Mouse (Mus musculus) gonadal fat pad, adult 2 months (tissue): ENCODE data around the gene Ntm. TPM values are rescaled to one million over a fixed set of nuclear protein-coding genes. Genes with fewer than 3 reads are reported as not detected.

Experiments
- DNase-seq: peaks from one replicate; pipeline ENCODE4 v3.0.0-alpha.2; 2012; ENCODE audit warnings: low read depth
- polyA plus RNA-seq: library from polyadenylated mRNA; depleted of rRNA; stranded (reverse); fragments of >200 nt; gene quantifications from 2 replicates; pipeline ENCODE4 v1.2.3, GENCODE M21; 2012

The Ntm gene
- polyA plus RNA-seq, 1 experiment = 0.53 TPM

DNA sequence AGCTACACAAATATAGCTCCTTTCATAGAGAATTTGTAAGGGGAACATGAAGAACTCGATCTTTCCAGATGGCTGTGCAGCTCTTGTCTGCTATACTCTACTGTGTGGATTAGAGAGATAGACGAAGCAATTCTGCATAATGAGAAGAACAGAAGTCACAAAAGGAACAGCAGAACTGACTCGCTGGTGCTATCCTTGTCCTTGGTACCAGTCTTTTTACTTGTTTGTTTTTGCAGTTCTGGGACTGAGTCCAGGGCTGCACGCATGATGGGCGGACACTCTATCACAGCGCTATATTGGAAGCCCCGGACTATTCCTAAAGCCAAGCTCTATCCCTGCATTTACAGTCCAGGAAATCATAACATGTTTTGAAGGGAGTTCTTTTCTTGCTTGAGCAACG is 637.8 kb downstream of the Ntm start:
- DNase-seq = no peak

- DNase-seq = no peak
These were observed 643.7 kb downstream of the Ntm start for GRCm38 (mm10) chr9:29319197-29319596.

GRCm38 (mm10) chr9:29318676-29319162 is 644.2 kb downstream of the Ntm start:
- no peak for DNase-seq

DNA sequence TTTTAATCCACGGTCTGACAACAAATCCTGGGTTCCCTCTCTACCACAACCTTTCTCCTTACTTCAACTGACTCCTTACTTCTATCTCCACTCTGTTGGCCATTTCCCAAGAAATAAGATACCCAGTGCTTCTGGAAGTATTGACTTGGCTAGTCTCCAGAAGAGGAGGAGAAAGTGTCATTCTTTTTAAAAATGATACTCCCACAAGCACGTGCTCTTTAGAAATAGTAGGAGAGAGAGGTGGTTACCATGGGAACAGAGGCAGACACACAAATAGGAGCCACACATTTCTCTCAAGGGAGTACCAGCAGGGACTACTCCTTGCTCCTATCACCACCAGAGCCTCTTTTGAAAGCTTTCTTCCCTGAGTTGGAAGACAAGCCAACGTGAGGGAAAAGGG is 645.3 kb downstream of the Ntm start:
- no peak for DNase-seq

DNA sequence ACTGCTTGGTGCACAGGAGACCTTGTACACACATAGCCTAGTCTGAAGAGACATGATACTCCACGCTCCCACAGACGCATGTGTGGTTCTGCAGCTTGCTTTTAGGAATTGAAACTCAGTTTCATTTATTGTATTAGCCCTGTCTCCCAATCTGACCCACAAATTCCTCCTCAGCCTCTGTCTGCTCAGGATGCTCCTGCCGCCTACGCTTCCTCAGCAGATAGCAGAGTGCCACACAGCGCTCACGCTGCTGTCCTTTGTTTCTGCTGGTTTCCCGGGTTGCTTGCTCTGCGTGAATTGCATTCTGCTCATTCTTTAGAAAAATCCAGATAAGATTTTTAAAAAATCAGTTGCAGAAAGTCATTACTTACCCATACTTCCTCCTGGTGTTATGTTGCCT is 647.1 kb downstream of the Ntm start:
- no peak for DNase-seq

DNA sequence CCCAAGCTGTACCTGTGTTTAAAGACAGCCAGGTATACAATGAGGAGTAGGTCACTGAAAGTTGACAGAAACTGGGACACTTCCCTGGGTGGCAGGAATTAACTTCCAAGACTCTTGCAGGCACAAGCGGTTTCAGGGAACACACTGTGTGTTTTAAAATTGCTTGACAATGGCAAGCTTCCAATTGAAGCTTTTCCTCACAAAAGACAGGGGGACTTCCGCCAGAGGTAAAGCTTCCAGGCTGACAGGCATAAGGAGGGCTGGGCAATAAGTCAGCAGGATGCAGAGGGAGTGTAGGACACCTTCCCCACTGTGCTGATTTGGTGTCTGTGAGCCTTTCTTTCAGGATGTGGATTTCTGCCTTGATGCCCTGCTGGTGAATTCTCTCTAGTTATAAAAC is 656.0 kb downstream of the Ntm start:
- DNase-seq = no peak

GRCm38 (mm10) chr9:29298340-29298739 is 664.6 kb downstream of the Ntm start:
- no peak for DNase-seq

DNA sequence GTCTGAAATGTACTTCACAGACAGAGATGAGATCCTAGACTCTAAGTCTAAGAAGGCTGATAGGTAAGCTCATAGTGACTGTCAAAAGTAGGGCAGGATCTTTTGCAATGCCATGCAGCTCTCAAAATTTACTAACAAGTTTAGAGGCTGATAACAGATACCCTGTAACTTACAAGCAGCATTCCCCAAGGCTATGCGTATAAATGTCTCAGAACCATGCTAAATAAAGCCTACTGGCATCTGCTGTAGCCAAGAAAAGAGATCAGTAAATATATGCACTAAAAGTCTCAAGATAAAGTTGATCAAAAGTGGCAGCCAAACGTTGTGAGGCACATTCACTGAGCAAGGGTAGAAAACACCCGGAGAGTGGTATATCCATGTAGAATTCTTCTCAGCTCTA is 666.2 kb downstream of the Ntm start:
- no peak for DNase-seq

- DNase-seq = no peak
These were observed 674.8 kb downstream of the Ntm start for GRCm38 (mm10) chr9:29288003-29288704.

DNA sequence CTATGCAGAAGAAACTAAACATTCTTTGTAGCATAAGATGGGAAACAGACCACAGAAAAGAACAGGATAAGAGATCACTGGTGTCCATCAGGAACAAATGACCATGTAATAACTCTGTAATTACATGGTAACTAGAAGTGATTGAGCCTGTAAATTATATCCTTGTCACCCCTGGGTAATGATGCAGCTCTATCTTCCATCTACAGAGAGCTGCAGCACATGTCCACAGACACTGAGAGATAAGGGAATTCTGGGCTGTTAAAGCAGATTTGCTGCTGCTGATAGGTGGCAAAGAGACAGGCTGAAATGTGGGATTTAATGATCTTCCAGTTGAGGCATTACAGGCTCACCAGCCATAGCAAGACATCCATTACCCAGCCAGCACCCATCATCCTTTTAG is 677.8 kb downstream of the Ntm start:
- no peak for DNase-seq

- DNase-seq = no peak
These were observed 690.1 kb downstream of the Ntm start for GRCm38 (mm10) chr9:29272861-29273260.

- DNase-seq = no peak
These were observed 693.0 kb downstream of the Ntm start for GRCm38 (mm10) chr9:29269988-29270387.

- no peak for DNase-seq
These were observed 693.7 kb downstream of the Ntm start for GRCm38 (mm10) chr9:29269277-29269646.

DNA sequence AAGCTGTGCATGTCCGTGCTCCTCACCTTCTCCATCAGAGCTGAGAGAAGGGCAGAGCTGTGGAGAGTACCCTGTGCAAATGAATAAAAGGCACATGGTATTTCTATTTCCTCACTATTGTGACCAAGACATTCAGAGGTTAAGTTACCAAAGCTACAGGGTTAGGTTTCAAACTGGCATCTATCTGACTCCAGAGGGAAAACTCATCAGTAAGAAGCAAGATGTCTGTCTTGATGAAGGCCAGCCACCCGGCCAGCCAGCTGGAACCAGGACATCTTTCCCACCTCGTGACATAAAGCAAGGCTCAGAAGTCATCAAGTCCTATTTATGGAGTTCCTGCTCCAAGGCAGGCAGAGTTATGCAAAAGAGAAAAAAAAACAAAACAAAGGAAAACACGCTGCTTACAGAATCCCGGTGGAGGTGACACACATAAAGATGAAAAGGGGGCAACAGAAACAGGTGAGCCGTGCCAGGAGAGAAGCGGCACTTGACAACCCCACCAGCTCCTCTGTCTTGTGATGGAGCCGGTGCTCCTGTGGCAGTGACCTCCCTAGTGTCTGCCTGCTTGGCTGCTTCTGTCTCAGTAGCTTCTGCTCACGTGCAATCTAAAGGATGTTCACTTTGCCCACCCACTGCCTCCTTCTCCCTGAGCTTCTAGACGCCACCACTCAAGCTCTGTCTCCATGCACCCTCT is 694.2 kb downstream of the Ntm start:
- no peak for DNase-seq

DNA sequence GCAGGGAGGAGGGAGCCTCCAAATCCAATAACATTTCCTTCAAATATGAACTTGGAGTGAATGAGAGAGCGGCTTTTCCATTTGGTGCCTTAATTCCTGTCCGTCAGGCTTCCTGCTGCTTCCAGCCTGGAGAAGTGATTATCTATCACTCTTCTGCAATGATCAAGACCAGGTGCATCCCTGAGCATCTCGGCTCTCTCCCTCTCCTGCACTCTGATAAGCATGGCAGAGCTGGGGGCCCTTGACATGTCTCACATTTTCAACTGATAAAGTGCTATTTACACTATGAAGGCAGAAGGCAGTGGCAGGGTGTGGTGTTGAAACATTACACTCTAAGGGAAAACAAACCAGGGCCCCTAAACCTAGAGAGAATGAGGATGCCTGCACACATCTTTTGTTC is 695.3 kb downstream of the Ntm start:
- no peak for DNase-seq

DNA sequence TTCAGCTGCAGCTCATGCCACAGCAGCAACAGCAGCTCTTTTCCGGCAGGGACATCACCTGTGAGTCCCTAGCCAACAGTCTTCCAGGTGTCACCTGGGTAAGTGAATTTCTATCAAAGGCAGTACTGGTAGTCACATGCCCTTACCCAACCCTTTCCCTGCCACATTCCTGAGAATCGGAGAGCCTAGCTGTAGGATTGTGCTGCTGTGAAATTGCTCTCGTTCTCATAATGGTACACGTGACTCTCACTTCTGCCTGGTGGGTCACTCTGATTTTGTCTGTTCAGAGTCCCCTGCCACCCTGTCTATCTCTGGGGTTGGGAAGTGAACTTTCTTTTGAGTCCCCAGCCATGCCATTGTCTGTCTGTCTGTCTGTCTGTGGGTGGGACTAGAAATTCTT is 697.8 kb downstream of the Ntm start:
- no peak for DNase-seq

GRCm38 (mm10) chr9:29262836-29263235 is 700.1 kb downstream of the Ntm start:
- DNase-seq = no peak

- peak; percentile 19 for DNase-seq
These were observed 710.1 kb downstream of the Ntm start for GRCm38 (mm10) chr9:29252866-29253265.

- DNase-seq = no peak
These were observed 712.1 kb downstream of the Ntm start for GRCm38 (mm10) chr9:29250813-29251212.

DNA sequence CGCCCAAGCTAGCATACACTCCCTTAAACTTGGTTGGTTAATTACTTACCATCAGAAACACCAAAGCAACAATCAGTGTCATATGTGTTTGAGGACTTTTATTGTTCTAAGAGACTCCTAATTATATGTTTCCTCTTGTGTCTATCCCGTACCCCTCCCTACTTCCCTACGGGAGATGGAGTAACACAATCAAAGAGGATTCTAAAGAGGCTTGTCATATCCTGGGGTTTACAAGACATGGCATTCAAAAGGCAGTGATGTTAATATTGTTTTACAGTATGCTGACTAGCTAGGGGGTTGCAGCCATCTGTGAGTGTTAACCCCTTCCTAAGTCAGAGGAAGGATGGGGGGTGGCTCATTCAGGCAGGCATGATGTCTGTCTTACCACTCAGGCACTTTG is 715.1 kb downstream of the Ntm start:
- no peak for DNase-seq

GRCm38 (mm10) chr9:29244006-29244405 is 718.9 kb downstream of the Ntm start:
- DNase-seq = no peak

DNA sequence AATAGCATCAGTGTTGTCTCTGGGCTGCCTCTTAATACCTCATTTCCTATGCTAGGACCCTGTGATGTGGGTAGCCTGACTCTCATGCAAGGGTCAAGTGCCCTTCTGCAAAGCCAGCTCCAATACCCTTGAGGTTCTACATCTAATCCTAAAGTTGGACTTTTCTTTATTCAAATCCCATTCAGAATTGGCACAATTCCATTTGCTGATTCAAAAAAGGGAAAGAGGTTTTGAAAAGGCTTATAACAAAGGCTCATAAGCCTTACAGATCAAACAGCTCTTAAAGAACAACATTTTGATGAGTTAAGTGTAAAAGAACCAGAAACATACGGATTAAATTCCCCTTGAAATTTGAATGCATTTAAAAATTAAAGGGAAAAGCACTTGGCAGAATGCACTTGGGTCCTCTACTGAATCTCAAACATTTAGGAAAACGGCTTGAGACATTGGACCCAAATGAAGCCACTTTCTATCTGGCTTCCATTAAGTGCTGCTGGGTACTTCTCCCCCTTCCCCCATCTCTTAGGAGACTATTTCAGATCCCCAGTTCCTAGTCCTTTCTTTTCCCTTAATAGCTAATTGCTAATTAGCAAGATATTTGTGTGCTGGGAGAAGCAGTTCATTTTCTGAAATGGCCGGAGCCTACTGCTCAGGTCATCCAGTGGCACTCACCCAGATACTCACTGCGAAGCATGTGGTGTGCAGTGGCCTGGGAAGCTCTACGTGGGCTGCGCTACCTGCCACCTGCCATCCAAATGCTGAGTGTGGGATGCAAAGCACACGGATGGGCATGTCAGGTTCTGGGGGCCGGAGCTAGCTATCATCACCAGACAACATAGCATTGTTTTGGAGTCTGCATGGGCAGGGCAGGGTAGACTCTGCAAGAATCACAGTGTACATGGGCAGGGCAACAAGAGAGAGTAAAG is 720.2 kb downstream of the Ntm start:
- no peak for DNase-seq
